Mouse (Mus musculus) forebrain, embryonic 14.5 days (tissue): ENCODE measurements around the gene Tmem175. TPM values are rescaled to one million over a fixed set of nuclear protein-coding genes. Genes with fewer than 3 reads are reported as not detected.

Source experiments
- ATAC-seq: fragments of 200-750 bp; cut with Nextera tagmentation; 2 replicates; pipeline ENCODE4 v1.8.0; 2017; ENCODE audit warnings: mild to moderate bottlenecking, moderate library complexity
- DNase-seq: peaks from one replicate; pipeline ENCODE4 v3.0.0-alpha.2; 2015; ENCODE audit warnings: low spot score
- H3K27ac ChIP-seq: fragments of 300-500 bp; sonication (generic); 2 replicates; pipeline ENCODE4 v1.5.1; 2014; ENCODE audit warnings: low read depth, mild to moderate bottlenecking, control low read depth, low read length, moderate library complexity
- H3K27me3 ChIP-seq: fragments of 300-500 bp; sonication (generic); replicated peaks from 2 replicates; pipeline ENCODE4 v1.6.1; 2014; ENCODE audit warnings: low read length, control low read depth, mixed read lengths; ENCODE audit not compliant: control insufficient read depth, insufficient read depth
- H3K36me3 ChIP-seq: fragments of 300-500 bp; sonication (generic); 2 replicates; pipeline ENCODE4 v1.6.1; 2014; ENCODE audit warnings: low read length, control low read depth; ENCODE audit not compliant: control insufficient read depth, insufficient read depth
- H3K4me1 ChIP-seq: fragments of 300-500 bp; sonication (generic); 2 replicates; pipeline ENCODE4 v1.6.1; 2014; ENCODE audit warnings: antibody characterized with exemption, low read length, control low read depth; ENCODE audit not compliant: control insufficient read depth, insufficient read depth
- H3K4me2 ChIP-seq: fragments of 300-500 bp; sonication (generic); 2 replicates; pipeline ENCODE4 v1.6.1; 2014; ENCODE audit warnings: mild to moderate bottlenecking, control low read depth, low read length
- H3K4me3 ChIP-seq: fragments of 300-500 bp; sonication (generic); 2 replicates; pipeline ENCODE4 v1.5.1; 2014; ENCODE audit warnings: low read depth, low read length, control low read depth
- H3K9ac ChIP-seq: fragments of 300-500 bp; sonication (generic); 2 replicates; pipeline ENCODE4 v1.6.1; 2014; ENCODE audit warnings: mild to moderate bottlenecking, low read length, control low read depth, moderate library complexity
- H3K9me3 ChIP-seq: fragments of 300-500 bp; sonication (generic); replicated peaks from 2 replicates; pipeline ENCODE4 v1.6.1; 2016; ENCODE audit warnings: low read length, control low read depth, mixed read lengths; ENCODE audit not compliant: control insufficient read depth
- WGBS: fragments of 180-500 bp; shearing (Covaris S2); extraction: QIAGEN DNeasy Blood & Tissue Kit; methylation state at CpG from one replicate; pipeline ENCODE4 v1.1.7; 2014; 5-methylcytosine and 5-hydroxymethylcytosine counted together
- polyA plus RNA-seq: library from polyadenylated mRNA; unstranded; fragments of >200 nt; fragmentation: Nextera tagmentation; extraction: Ambion mirVana; gene quantifications from 2 replicates; pipeline ENCODE4 v1.2.1, GENCODE M21; 2014

Tmem175 gene
- polyA plus RNA-seq, 1 experiment from 2014 or later = 32.3 TPM

DNA sequence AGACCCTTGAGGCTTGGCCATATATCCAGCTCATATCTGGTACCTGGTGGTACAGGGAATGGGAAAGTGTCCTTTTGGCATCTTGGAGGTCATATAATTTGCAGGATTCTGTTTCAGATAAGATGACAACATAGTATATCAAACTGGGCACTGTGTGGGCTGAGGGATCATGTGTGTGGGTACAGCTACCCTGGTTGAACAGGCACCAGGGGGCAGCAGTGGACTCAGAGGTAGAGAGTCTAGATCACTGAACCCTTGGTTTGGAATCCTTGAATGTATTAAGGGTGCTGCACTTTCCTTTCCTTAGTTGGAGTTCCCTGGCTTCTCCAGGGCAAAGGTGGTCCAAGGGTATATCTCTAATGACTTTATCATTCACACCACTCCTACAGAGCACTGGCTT lies 41.2 kb downstream of the Tmem175 start:
- no peak overlapping the region for H3K4me2 ChIP-seq
- DNase-seq (peak; percentile 47), ATAC-seq (no peak)
- peaks cover 11% of the 10 kb centered on the region for H3K4me1 ChIP-seq
- no peak overlapping the region for H3K4me3 ChIP-seq
- no peak overlapping the region for H3K27ac ChIP-seq
- no peaks in the 10 kb centered on the region for H3K27me3 ChIP-seq
- H3K9ac ChIP-seq = no peak overlapping the region
- H3K36me3 ChIP-seq = peaks cover 4% of the 10 kb centered on the region; the same call in 1 of the 2 replicates
- no peaks in the 10 kb centered on the region for H3K9me3 ChIP-seq

DNA sequence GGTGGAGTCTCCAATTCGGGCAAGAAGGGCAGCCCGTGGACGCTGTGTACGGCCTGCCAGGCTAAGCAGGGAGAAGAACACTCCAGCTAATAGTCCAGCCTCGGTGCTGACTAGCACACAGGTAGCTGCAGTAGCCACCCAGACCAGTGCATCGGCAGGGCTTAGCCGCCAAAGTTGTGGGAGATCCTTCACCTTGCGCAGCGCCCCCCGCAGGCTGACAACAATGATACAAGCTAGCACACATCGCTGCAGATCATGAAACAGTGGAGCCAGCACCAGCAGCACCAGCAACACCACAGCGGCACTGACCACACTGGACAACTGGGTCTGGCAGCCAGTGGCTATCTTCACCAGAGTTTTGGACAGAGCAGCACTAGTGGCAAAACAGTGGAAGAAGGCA lies 42.2 kb downstream of the Tmem175 start:
- Histone ChIP-seq H3K27ac (no peak overlapping the region), H3K36me3 (peaks cover 4% of the 10 kb centered on the region; the same call in 1 of the 2 replicates), H3K9ac (no peak overlapping the region), H3K4me1 (peaks cover 12% of the 10 kb centered on the region), H3K27me3 (no peaks in the 10 kb centered on the region), H3K4me2 (no peak overlapping the region), H3K9me3 (no peaks in the 10 kb centered on the region), H3K4me3 (no peak overlapping the region)
- ATAC-seq (no peak), DNase-seq (no peak)
- 93% methylated on average over 12 of the region's 12 CpGs for WGBS

DNA sequence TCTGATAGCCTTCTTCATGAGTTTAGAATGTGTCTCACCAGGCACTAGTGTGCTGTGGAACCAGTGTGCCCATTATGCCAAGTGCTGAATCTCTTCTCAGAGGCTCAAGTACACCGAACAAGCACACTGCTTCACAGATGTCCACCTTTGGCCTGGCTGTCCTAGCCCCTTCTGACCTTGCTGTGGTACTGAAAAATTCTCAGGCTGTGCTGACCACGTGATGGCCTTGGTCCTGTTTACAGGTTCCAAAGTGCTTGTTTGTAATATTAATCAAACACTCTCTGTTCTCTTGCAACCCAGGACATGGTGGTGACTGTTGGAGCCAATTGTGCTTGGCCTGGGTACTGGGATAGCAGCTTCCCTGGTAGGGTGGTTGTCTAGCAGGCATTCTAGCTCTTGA lies 45.1 kb downstream of the Tmem175 start:
- no peak overlapping the region for H3K4me2 ChIP-seq
- WGBS = 84% methylated on average over 2 of the region's 2 CpGs
- H3K36me3 ChIP-seq = peaks cover 4% of the 10 kb centered on the region; the same call in 1 of the 2 replicates
- no peaks in the 10 kb centered on the region for H3K9me3 ChIP-seq
- no peak for DNase-seq
- H3K27ac ChIP-seq = no peak overlapping the region
- no peaks in the 10 kb centered on the region for H3K27me3 ChIP-seq
- peaks cover 13% of the 10 kb centered on the region for H3K4me1 ChIP-seq
- H3K9ac ChIP-seq = no peak overlapping the region
- no peak overlapping the region for H3K4me3 ChIP-seq
- no peak for ATAC-seq

DNA sequence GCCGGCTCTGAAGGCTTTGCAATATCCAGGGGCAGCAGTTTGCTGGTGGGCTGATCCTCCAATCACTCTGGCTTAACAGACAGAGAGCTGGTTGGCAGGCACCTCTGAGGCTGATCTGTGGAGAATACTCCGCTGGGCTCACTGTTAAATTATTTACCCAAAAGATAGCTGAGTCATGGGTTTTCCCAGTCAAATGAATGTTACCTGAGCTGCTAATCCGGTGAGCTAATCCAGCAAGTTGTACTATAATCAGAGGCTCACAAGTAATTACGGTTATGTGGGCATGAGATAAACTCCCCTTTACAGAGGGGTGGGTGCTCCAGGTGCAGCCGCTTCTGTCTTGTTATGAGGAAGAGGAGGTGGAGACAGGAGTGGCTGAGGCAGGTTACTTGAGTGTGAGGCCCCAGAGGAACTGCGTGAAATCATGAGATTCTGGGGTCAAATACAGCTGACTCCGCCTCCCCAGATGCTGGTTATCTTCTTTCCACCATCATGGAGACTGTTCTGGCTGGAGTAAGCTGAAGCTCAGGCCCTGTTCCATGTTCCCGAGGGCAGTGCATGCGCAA lies 45.8 kb downstream of the Tmem175 start, which contains the start of gene Slc26a1:
Gene Slc26a1 (minus strand): TSS at position 319 of the 566 bp plus-strand sequence.
- DNase-seq (no peak), ATAC-seq (no peak)
- Histone ChIP-seq H3K27me3 (no peaks in the 10 kb centered on the region), H3K9ac (no peak within 1 kb of the TSS), H3K36me3 (peaks cover 4% of the 10 kb centered on the region; the same call in 1 of the 2 replicates), H3K27ac (no peak within 1 kb of the TSS), H3K4me1 (peaks cover 10% of the 10 kb centered on the region), H3K4me3 (no peak within 1 kb of the TSS), H3K4me2 (no peak within 1 kb of the TSS), H3K9me3 (no peaks in the 10 kb centered on the region)
- WGBS = 82% methylated on average over 9 of the region's 9 CpGs

DNA sequence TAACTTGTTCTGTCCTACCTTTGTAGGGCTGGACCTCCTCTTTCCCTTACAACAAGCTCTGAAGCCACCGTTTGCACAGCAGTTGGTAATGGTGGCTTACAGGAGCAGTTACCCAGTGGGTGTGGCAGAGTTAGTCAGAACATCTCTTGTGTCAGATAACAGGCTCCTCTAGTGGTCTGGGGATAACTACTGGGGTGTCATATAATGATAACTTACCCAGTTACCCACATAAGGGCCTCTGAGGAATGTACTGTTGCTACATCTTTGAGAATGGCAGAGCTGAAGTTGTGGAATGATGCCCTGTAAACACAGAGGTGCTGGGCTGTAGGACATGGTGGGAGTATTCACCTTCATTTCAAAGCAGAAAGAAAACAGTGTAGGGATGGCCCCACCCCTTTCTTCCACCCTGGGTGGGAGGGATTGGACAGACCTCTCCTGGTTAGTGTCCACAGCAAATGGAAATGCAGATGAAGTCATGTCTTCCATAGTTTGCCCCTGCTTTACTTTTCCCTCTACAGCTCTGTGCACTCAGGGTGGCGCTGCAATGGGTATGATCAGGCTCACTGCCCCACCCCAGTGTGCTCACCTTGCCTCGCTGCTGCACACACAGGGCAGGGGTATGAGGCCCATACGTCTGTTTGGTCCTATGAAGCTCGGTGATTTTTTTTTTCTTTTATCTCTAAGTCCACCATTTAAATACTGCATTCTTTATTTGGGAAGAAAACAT lies 47.4 kb downstream of the Tmem175 start:
- H3K9me3 ChIP-seq = no peaks in the 10 kb centered on the region
- no peaks in the 10 kb centered on the region for H3K27me3 ChIP-seq
- H3K27ac ChIP-seq = peak overlapping the region; percentile 92
- DNase-seq (no peak), ATAC-seq (peak; percentile 56; the same call in 1 of the 2 replicates)
- peaks cover 10% of the 10 kb centered on the region for H3K4me1 ChIP-seq
- 9% methylated on average over 5 of the region's 5 CpGs for WGBS
- H3K4me3 ChIP-seq = peak overlapping the region; percentile 28
- H3K4me2 ChIP-seq = peak overlapping the region; percentile 56
- H3K36me3 ChIP-seq = peaks cover 4% of the 10 kb centered on the region; the same call in 1 of the 2 replicates
- H3K9ac ChIP-seq = peak overlapping the region; percentile 60

DNA sequence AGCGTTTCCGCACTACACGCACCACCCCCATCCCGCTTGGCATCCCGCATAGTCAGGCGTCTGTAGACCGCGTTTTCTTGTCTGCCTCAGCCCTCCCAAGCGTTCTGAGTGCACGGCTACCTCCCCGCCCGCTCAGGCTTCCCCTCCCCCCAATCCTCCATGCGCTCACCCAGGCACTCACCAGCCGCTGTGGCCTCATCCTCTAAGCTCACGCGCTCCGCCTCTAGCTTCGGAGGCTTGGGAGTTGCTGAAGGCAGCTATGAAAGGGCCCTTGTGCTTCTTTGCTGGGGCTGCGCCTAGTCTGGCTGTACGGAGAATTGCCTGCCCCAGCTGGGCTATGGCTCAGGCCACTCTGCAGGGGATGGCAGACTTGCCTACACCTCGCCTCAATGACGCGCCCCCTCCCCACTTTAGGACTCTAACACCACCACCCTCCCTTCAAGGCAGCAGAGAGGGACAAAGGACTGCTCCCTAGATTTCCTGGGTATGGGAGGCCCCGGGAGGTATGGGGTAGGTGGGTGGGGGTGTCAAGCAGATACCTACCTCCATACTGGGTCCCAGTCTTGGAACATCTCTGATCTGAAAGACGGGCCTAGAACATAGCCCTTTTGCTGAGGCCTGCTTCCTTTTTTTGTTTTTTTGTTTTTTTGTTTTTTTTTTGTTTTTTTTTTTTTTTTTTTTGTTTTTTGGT lies 48.2 kb downstream of the Tmem175 start:
- peaks cover 10% of the 10 kb centered on the region for H3K4me1 ChIP-seq
- peak overlapping the region; percentile 28 for H3K4me3 ChIP-seq
- peak overlapping the region; percentile 56 for H3K4me2 ChIP-seq
- no peaks in the 10 kb centered on the region for H3K9me3 ChIP-seq
- H3K27me3 ChIP-seq = no peaks in the 10 kb centered on the region
- H3K27ac ChIP-seq = peak overlapping the region; percentile 92
- DNase-seq (peak; percentile 91), ATAC-seq (peak; percentile 93)
- peak overlapping the region; percentile 60 for H3K9ac ChIP-seq
- peaks cover 4% of the 10 kb centered on the region; the same call in 1 of the 2 replicates for H3K36me3 ChIP-seq
- WGBS = 2% methylated on average over 25 of the region's 25 CpGs

DNA sequence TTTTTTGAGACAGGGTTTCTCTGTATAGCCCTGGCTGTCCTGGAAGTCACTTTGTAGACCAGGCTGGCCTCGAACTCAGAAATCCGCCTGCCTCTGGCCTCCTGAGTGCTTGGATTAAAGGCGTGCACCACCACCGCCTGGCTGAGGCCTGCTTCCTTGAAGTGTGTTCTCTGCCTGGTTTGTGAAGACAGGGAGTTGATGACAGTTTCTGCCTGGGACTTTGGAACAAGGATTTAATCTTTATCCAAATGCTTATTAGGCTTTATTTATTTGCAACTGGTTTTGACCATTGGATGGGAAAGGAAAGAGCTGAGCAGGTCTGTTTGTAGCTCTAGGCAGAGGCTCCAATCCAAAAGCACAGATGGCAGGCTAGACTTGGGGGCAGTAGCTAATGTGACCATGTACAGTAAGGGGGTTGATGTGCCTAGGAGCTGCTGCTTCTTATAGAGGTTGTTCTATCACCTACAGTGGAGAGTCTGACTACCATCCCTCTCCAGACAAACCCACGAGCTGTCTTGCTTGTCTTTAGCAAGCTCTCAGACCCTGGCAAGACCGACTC lies 48.8 kb downstream of the Tmem175 start:
- Histone ChIP-seq H3K36me3 (peaks cover 4% of the 10 kb centered on the region; the same call in 1 of the 2 replicates), H3K9ac (no peak overlapping the region), H3K4me2 (no peak overlapping the region), H3K4me1 (peaks cover 10% of the 10 kb centered on the region), H3K27me3 (no peaks in the 10 kb centered on the region), H3K4me3 (no peak overlapping the region), H3K9me3 (no peaks in the 10 kb centered on the region), H3K27ac (0 out of 2 replicates have a peak overlapping the region, but pooled peaks have one; percentile 92)
- ATAC-seq (no peak), DNase-seq (no peak)
- 84% methylated on average over 6 of the region's 6 CpGs for whole genome bisulfite sequencing

DNA sequence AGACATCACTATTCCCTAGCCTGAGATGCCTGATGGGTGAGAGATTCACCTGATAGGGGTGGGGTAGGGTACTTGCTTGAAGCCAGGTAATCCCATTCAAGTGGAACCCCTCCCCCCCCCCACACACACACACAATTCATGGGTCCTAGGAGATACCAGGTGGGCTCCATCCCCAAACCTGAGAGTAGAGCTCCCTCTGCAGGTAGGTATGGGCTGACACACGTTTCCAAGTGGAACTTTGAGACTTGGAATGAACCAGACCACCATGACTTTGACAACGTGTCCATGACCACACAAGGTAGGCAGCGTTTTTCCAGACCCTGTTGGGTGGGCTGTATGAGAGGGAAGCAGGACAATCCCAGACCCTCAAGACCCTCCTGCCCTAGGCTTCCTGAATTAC lies 50.3 kb downstream of the Tmem175 start:
- no peak overlapping the region for H3K4me2 ChIP-seq
- no peak for ATAC-seq
- no peak overlapping the region for H3K4me3 ChIP-seq
- no peaks in the 10 kb centered on the region for H3K36me3 ChIP-seq
- peaks cover 10% of the 10 kb centered on the region for H3K4me1 ChIP-seq
- H3K27me3 ChIP-seq = no peaks in the 10 kb centered on the region
- no peak overlapping the region for H3K27ac ChIP-seq
- no peaks in the 10 kb centered on the region for H3K9me3 ChIP-seq
- 58% methylated on average over 3 of the region's 3 CpGs for WGBS
- no peak for DNase-seq
- no peak overlapping the region for H3K9ac ChIP-seq
